Mouse (Mus musculus) thymus, postnatal 25 days (tissue): ENCODE measurements around the gene Lsg1.

Source experiments
- DNase-seq: peaks from one replicate; pipeline ENCODE4 v3.0.0; 2022

Gene Lsg1

GRCm38 (mm10) chr16:30516993-30517392 is 70.4 kb downstream of the Lsg1 start:
- DNase-seq = no peak

- peak; percentile 56 for DNase-seq
Observed at GRCm38 (mm10) chr16:30515418-30515817, 72.0 kb downstream of the Lsg1 start.

GRCm38 (mm10) chr16:30513050-30514024 is 74.1 kb downstream of the Lsg1 start:
- DNase-seq = no peak

GRCm38 (mm10) chr16:30512375-30513049 is 74.9 kb downstream of the Lsg1 start:
- DNase-seq = no peak

- DNase-seq = no peak
Observed at GRCm38 (mm10) chr16:30511563-30512340, 75.6 kb downstream of the Lsg1 start.

GRCm38 (mm10) chr16:30510504-30511451 is 76.6 kb downstream of the Lsg1 start:
- DNase-seq = peak; percentile 91
